Mouse (Mus musculus): ENCODE results near the gene Klf12.

The Klf12 gene

DNA sequence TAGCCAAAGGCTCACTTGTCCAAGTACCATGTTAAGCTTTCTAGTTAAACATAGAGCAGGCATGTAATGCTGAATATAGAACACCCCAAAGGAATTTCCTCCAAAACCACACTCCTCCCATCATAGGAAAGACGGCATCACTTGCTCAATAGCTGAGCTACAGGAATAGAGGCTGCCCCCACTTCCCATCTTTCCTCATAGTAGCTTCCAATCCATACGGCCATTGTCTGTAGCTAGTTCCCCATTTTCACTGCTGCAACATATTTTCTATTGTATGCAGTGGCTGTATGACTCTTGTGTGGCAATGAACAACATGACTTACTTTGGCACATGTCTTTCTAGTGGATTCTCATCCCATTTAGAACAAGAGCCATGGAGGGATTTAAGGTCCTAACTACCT lies 267.3 kb downstream of the Klf12 start:
- no peak for DNase-seq

DNA sequence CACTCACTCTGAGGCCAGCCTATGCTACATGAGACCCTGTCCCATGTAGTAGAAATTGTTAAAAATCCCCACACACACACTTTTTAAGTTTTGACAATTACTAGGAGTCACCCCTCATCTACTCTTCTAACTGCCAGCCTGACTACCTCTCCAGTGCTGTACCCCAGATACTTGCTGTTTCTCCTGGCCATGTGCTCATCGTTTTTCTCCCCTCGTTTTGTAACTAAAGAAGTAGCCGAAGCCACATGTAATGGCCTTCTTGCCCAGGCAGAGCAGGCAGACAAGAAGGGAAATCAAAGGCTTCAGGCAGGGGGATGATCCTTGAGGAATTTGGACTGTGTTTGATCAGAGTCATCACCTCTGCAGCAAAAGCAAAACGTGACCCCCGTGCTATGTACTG lies 274.0 kb downstream of the Klf12 start:
- no peak for DNase-seq

DNA sequence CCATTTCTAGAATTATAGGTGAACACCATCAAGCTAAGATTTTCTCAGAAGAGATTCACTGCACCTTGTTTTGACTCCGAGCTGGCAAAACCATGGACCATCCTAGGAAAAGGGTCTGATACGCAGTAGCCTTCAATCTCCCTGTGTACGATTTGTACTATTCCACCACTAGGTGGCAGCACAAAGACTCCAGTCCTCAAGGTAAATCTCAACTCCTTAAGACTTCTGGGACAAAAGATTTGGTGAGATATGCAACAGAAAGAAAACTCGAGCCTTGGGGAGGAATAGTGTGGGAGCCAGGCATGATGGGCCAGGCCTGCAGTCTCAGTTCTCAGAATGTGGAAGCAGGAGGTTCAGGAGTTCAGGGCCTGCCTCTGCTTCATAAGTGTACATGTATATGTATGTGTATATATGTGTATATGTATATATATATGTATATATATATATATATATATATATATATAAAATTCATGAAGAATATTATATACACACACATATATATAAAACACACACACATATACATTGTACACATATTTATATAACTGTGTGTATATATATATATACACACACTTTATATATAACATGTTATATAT lies 274.6 kb downstream of the Klf12 start:
- DNase-seq = peak; percentile 14

DNA sequence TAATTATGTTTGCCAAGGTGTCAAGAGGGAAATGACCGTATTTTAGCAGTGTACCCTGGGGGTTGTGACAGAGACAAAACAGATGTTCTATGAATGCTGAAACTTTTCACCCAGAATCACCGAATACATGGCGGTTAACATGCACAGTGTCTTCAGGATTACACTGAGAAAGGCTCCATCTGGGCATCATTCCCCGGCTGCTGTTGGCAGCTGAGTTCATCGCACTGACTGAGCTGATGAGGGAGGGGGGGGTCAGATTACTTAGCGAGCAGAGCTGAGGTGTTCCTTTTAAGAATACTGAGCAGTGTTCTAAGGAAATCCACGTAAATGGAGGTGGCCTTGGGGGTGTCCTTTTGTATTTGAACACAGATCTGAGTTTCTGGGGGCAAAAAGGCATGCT lies 301.0 kb downstream of the Klf12 start:
- no peak for DNase-seq

DNA sequence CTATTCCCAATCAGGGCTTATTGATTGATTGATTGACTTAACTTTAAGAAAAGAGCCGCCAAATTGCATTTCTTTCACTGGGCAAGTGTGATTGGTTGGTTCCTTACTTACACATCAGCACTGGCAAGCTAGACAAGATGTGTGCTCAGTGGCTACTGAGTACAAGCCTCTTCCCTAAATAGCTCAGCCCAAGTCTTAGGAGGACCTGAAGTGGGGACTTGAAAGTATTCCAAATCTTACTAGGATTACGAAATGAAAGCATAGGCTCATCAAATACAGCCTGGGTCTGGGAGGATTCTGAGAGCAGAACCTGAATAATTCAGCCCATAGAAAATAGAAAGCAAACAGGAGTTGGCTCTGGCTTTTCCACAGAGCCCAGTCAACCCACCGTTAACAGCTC lies 303.3 kb downstream of the Klf12 start:
- DNase-seq = no peak

DNA sequence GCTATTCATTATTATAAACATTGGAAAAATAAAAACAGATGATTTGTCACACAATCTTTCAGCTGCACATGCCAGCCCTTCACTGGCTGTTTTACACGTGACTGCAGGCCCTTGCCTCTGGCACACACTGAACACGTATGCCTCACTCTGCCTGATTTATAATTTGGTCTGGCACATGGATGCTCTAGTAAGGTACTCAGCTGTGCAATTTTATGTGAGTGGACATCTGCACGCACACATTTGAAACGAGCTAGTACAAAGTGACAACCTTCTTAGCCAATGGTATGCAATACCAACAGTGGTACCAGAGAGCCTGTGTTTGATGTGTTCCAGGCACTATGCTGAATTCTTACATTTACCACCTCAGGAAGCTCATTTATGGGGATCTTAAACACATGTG lies 316.6 kb downstream of the Klf12 start:
- no peak for DNase-seq

DNA sequence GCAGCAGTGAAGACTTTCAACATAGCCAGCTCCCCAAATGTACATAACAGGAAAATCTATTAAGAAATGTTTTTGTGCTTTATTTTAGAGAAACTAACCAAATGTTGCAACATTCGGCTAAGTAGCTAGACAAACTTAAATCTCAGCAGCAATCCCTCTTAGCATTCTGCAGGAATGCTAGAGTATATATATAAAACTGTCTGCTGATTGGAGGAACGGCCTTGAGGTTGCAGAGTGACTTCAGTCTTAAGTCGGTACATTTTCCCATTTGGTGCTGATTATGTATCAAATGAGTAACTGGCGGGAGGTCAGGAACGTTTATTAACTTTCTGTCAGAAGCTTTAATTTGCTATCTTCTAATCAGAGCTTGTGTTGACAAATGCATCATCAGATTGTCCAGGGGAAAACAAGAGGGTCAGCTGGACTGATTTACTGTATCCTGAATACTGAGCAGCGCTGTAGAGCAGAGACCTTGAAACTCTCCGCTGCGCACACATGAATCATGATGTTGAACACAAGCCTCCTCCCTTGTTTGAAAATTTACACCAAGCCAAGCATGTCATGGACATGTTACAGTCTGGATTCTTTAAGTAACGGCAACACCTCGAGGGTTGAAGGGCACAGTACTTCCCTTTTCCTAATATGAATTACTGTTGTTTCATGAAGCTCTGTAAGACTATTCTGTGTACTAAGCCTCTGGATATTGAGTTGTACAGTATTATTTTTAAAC lies 323.8 kb downstream of the Klf12 start:
- DNase-seq = no peak

DNA sequence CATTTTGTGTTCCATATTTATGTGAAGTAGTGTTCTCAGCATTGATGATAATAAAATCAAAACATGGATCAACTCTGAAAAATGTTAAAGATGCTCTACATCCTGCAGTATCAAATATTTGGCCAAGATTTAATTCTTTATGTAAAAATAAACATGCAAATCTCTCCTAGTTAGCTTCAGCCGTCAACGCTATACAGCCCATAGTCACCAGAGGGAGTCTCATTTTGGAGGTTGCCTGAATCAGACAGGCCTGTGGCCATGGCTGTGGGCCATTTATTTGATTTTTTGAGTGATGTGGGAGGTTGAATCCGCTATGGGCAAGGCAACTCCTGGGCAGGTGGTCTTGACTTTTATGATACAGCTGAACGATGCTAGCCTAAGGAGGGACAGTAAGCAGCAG lies 329.3 kb downstream of the Klf12 start:
- DNase-seq = no peak

DNA sequence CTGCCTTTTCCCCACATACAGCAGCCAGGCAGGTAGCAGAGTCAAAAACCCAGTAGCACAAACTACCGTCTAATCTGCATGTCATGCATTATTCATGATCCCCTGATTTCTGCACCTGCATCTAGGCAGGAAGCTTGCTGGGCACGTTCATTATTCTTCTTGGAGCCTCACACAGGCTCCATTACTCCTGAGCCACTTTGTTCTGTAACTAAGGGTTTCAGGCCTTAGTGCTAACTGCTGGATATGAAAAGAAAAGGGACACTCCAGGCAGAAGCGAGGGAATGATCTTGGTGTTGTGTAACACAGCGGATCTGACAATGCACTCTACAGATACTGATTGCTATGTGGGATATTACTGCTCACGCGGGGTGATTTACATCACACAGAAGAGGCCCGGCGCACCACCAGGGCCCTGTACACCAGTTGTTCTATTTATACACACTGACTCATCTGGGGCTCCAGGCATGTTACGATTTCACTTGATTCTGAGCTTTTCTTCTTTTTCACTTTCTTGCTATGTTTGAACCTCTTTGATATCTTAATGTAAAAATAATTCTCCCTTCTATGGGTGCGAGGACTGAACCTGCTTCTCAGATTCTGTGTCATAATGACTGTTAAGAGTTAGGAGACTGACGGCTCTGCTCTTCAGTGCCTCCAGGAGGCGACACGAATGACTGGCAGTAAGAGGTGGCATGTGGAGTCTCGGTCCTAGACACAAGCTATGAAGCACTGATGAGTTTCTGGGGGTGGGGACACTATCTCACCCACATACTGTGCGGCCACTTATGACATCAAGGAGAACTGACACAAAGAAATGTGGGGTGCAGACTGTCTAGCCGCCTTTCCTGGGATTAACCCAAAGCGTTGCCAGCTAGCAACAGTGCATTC lies 340.0 kb downstream of the Klf12 start:
- no peak for DNase-seq

DNA sequence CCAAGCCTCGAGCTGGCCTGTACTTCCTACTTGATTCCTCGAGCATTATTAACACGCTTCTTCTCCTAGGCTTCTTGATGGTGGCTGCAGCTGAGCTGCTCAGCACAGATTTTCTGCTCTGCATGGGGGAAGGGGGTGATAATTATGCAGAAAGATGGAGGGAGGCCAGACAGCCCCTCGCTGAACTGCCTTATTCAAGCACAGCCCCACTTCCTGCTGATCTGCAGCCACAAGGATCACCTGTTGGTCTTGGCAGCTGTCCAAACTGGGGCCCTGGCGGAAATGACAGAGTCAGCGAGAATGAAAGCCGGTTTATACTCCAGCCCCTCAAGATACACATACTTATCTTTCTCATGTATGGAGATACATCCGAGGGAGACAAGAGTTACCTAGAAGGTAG lies 341.3 kb downstream of the Klf12 start:
- peak; percentile 12 for DNase-seq

DNA sequence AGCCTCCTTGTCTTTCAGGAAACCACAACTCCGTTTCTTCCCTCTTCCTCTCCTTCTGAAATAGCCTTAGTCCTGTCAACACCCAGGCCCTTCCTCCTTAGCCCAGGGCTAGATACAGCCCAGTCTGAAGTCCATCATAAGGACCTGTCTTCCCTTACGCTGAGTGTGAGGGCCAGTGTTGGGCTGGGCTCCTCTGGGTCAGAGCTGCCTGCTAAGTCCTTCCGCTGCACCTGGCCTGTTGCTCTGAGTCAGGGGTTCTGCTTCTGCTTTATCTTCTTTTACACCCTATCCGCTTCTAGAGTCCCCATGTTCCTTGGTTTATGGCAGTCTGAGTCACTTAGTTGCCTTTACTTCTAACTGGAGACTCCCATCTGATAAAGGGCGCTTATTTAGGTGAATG lies 351.0 kb downstream of the Klf12 start:
- no peak for DNase-seq

DNA sequence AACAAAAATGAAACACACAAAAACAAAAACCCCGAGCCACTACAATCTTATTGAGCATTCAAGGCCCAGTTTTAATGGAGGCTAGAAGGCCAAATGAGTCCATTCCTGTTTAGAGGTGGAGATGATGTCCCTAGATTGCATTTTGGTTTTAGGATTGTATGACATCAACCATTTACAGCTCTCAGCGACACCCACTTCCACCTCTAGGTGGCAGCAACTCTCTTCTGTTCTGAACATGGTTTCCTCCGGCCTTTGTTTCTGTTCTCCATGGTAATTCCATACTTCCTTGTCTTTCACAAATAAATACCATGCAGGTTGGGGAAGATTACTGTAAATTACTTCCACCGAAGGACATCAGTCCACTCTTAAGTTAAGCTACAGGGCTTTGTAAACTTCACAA lies 352.6 kb downstream of the Klf12 start:
- peak; percentile 34 for DNase-seq

DNA sequence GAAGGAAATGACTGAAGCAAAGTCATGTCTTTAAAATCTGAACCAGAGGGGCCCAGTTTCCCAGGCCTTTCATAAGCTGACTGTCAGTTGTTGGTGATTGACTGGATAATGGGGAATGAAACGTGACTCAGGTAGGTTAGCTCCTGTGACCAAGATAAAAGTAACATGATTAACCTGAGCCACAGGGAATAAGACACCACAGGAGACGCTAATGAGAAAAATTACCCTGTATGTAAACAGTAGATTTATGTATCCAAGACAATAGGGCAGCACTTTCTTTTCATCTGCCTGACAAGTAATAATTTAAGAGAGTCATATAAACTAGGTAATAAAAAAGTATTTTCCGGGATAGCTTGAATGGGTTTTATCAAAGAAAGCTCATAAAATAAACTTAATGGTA lies 372.6 kb downstream of the Klf12 start:
- no peak for DNase-seq

DNA sequence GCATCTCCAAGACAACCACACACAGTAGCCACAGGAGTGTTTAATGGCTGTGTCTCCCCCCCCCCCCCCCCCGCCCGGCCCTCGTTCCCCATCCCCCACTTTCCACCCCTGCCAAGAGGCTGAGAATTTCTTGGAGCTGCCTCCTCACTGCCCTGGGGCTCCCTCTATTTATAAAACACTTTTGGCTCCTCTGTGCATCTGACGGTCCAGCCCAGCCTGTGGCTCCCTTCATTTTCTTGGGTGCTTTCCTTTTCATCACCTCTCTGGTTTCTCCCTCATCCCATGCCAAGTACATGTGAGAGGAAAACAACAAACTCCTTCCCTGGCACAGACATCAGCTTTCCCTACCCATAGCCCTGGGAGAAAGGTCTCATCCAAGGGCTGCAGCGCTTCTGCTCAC lies 373.6 kb downstream of the Klf12 start:
- DNase-seq = no peak

DNA sequence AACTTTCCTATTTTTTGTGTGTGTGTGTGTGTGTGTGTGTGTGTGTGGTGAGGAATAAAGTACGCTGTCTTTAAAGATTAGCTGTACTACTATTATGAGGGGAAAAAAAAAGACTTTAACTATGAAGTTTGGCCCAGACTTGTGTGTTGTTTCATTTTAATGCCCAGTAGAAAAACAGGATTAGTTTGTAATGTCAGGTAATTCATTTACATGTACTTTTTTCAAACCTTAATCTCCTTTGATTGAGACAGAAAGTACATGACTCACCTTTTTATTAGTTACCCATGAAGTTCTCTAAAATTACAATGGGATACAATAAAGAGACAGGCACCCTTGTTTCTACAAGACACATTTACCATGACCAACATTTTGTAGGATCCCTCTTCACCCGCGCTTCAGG lies 383.6 kb downstream of the Klf12 start:
- no peak for DNase-seq

DNA sequence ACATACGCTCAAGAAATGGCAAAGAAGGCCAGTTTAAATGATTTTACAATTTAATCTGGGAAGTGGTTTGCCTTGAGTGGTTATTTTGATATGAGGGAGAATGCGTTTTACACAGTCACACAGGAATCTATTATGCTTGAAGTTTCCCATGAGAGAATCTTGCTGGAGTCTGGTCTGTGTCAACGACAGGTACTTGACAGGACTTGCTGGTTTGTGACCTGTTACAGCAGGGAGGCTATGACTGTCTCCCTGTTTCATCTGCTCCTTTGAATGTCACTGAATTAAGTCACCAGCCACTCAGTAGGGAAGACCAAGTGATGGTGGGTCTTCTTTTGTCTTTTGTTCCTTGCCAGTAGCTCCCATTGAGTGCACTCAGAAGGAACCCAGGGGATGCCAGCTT lies 385.6 kb downstream of the Klf12 start:
- no peak for DNase-seq

DNA sequence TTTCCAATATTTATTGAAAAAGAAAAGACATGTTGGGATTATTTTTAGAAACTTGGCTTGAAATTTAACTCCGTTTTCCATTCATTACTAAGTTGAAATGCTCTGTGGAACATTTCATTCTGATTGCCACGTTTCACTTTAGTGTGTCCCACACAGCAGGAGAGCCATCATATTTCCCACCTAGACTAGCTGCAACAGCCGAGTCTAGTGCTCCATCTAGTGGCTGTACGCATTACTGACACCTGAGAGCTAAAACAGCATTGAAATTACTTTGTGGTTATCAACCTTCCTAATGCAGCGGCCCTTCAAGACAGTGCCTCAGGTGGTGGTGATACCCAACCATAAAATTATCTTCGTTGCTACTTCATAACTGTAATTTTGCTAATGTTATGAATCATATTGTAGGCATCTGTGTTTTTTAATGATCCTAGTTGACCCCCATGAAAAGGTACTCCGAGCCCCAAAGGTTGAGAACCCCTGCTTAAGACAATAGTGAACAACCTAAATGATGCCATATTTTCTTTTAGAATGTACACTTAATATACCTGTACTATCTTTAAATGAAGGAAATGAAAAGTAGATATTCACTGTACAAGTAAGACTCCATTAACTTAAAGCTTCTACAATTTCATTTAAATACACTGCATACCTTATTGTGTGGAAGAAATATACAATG lies 389.6 kb downstream of the Klf12 start:
- peak; percentile 11 for DNase-seq

DNA sequence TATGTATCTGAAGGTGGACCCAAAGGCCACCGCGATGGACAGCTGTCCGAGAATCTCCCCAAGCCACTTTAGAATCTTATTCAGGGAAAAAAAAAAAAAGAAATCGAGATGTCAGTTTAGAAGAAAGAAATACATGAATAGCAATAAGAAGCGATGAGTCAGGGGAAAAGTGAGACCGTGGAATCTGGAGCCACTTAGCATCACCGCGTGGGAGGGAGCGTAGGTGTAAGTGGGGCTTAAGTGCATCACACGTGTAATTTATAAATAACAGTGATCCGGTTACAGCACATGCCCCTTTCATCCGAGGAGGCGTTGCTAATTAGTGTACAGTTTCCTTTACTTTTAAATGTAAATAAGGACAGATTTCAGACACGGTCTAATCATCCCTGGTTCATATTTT lies 390.4 kb downstream of the Klf12 start:
- no peak for DNase-seq

DNA sequence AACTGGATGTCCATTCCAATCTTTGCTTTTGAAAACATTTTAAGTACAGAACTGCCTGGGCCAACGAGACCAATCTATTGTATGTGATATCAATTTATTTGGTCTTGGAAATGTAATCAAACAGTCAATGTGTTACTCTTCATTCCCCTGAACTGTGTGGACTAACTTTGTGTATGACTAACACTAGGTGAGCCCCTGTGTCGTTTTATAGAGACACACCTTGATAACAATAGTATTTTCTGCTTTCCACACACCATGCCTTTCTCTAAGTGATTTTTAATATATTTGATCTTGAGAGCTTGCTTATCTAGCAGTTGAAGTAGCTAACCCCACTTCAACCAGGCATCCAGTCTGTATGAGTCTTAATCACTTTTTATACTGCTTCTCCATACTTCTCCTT lies 398.0 kb downstream of the Klf12 start:
- DNase-seq = no peak

DNA sequence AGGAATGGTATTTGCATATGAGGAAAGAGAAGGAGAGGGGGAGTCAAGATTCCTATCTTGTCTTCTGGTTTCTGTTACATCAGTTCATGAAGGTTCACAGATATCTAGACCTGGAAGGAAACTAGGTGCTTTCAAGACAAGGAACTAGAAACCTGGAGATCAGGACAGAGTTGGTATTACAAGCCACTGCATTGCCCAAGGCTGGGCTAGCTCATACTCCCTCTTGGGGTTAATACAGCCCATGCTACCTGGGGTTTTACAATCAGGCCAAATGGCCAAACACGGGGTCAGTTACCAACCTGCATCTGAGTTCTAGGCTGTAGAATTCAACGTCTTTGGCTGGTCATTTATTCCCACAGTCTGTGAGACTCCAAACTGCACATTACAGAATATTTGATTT lies 398.9 kb downstream of the Klf12 start:
- no peak for DNase-seq

DNA sequence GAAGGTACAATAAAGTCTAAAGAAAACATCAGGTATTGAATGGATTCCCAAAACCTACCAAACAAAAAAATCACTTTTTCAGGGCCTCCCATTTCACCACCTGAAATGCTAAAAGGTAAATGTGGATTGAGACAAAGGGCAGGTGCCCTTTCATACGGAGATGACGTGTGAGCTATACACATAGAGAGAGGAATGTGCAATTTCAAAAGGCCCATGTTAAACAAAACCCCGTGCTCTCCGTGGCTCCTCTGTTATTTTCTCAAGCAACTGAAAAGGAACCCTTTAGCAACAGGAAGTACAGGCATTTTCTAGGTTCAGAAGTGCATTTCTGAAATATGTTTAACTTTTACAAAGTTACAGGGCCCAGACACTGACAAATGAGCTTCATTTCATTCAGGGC lies 399.4 kb downstream of the Klf12 start:
- no peak for DNase-seq

DNA sequence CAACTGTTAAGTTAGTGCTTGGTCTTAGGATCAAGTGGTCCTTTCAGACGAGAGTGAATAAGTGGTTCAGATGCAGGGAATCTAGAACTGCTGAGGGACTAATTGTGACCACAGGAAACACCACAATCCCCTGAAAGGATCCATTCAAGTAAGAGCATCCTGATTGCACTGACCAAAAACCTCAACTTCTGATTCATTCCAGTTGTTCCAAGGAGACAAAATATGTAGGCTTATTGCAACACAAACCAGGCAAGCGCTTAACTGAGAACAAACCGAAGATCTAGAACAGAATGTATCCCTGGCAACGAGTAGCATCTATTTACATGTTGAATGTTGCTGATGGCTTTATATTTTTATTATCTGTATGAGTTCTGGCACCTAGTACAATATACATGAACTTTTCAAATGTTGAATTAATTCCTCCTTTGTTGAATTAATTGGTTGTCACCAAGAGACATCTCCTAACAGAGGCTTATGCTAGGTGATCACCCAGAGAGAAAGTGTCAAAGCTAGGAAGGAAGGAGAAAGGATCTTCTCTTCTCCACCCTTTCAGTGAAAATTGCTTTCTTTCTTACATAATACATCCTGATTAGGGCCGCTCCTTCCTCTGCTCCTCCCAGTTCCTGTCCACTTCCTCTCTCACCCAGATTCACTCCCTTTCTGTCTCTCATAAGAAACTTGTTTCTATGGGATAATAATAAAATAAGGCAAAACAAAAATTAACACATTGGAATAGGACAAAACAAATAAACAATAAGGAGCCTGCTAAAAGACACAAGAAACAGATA lies 407.5 kb downstream of the Klf12 start:
- no peak for DNase-seq

DNA sequence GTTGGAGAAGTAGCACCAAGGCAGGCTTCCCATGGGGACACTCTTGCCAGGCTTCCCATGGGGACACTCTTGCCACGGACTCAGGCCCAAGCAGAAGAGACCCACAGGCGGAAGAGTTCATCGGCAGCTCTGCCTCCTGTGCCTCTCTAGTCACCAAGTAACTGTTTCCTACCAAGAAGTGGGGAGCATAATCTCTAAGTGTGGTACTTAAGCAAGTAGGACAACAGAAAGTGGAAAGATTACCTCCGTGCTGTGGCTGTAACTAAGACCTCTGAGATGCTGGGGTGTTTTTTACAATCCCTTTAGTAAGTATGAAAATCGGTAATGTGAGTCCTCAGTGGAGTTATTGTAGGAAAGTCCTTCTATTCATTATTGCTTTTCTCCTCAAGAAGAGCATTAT lies 410.8 kb downstream of the Klf12 start:
- DNase-seq = no peak

All from cerebellum, adult 11-12 months (tissue).